Mouse (Mus musculus) G1E (cell line): ENCODE measurements at regions not wholly inside any gene's neighbourhood (a gene's known extent, or its start where the extent isn't known, plus 50 kb on each side); places are given as distances from the start of the nearest gene placed in this dataset.

Experiments used
- CTCF ChIP-seq: IDR thresholded peaks from 2 replicates; pipeline ENCODE4 v1.5.1; 2012; ENCODE audit warnings: low read depth, low read length, inconsistent platforms, mixed read lengths
- GATA1 ChIP-seq: IDR thresholded peaks from 2 replicates; pipeline ENCODE4 v1.6.1; 2012; ENCODE audit warnings: borderline replicate concordance, low read length, inconsistent platforms, mixed read lengths
- TAL1 ChIP-seq: conservative IDR thresholded peaks from 2 replicates; pipeline ENCODE4 v1.6.1; 2012; ENCODE audit warnings: low read depth, low read length, inconsistent platforms, mixed read lengths

- no peak for TF ChIP-seq TAL1
- TF ChIP-seq CTCF, result no peak
- no peak for TF ChIP-seq GATA1
Observed at GRCm38 (mm10) chr12:47117504-47117903, 298.8 kb upstream of the Nova1 start.
